Mouse (Mus musculus): ENCODE measurements around the gene Pianp.

Pianp gene

GRCm38 (mm10) chr6:124996551-124997501 lies at the start of gene Pianp:
Pianp (plus strand) TSS chr6:124996694.
- CTCF ChIA-PET = interaction anchor here in 2 of 4 experiments (0.8 to 1.4 kb wide), 6 partner anchors 12 to 150 kb away, joined by 3 to 4 read pairs (median 3); partner anchors contain the start of genes Mlf2 (in 1 of the 2) and Zfp384 (in 1 of the 2)
- POLR2A ChIA-PET = interaction anchor here (0.5 to 10.3 kb wide), 46 partner anchors 10 to 294 kb away, joined by 3 to 182 read pairs (median 4); partner anchors contain the start of genes Zfp384 (in 4 of the 4), Cops7a (in 2 of the 4), Grcc10 (in 2 of the 4) and Mlf2 (in 2 of the 4)

DNA sequence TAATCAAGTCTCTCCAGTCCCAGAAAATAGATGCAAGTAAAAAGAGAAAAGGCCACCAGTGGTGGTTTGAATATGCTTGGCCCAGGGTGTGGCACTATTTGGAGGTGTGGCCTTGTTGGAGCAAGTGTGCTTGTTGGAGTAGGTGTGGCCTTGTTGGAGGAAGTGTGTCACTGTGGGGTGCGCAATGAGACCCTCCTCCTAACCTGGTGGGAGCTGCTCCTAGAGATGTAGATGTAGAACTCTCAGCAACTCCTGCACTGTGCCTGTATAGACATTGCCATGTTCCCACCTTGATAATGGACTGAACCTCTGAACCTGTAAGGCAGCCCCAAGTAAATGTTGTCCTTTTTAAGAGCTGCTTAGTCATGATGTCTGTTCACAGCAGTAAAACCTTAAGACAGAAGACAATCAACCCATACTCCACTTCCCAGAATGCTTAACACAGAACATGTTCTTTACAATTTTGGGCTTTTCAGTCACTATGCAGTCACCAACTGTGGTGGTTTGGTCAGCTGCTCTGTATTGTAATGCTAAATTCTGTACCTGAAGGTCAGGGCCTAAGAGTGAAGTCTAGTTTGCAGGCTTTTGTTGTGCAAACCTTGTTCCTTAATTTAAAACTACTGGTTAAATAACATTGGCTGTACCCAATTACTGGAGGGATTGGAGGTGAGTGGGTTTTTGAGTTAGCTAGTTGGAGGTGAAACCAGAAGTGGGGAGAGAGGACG lies 42.3 kb upstream of the Pianp start:
- POLR2A ChIA-PET = interaction anchor here in 3 of 4 experiments (0.6 to 17.5 kb wide), 58 partner anchors 8 to 638 kb away, joined by 3 to 359 read pairs (median 6); partner anchors contain the start of genes Cops7a (in 3 of the 3), Mlf2 (in 3 of the 3), Cdca3 (in 2 of the 3) and Grcc10 (in 2 of the 3)
- CTCF ChIA-PET = interaction anchor here in 2 of 4 experiments (0.5 to 1.4 kb wide), 8 partner anchors 8 to 388 kb away, joined by 3 to 6 read pairs (median 3); partner anchors contain the start of genes Cops7a (in 1 of the 2) and Mlf2 (in 1 of the 2)

DNA sequence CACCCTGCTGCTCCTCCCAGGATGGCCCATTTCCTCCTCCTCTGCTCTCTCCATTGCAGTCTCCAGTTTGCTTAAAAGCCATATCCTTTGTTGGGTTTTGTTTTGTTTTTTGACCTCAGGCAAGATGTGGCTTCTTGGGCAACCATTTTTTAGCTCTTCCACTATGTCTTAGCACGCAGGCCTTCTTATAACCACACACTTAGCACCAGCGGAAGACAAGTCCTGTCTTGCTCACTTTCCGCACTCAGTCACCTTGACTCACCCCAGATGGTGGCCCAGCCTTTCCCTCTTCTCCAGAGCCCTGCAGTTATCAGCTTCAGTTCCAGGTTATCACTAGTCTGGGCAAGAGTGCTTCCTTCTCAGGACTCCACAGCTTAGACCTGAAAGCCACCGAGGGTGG lies 41.3 kb upstream of the Pianp start:
- CTCF ChIA-PET = interaction anchor here in 2 of 4 experiments (0.6 to 1.4 kb wide), 4 partner anchors 10 to 51 kb away, joined by 3 to 6 read pairs (median 4); partner anchors contain the start of genes Cops7a (in 1 of the 2) and Mlf2 (in 1 of the 2)
- POLR2A ChIA-PET = interaction anchor here (0.6 to 17.5 kb wide), 44 partner anchors 7 to 214 kb away, joined by 3 to 359 read pairs (median 6); partner anchors contain the start of genes Cops7a (in 3 of the 4), Mlf2 (in 3 of the 4), Grcc10 (in 2 of the 4) and Zfp384 (in 2 of the 4)

DNA sequence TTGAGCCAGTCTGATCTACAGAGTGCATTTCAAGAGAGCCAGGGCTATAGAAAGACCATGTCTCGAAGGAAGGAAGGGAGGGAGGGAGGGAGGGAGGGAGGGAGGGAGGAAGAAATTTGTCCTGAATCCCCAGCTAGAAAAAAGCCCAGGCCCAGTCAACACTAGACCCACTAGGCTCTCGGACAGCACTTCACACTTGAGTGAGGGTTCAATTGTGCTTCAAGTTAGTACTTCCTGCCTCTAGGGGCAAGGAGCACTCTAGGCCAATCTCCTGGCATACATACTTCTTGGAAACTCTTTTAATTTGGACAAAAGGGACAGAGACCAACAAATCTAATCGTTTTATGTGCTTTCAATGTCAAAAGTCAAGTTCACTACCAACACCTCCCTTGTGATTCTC lies 38.4 kb upstream of the Pianp start:
- CTCF ChIA-PET = interaction anchor here in 2 of 4 experiments (0.6 kb wide), 2 partner anchors 21 to 1164 kb away, joined by 3 read pairs; no protein-coding TSS in a partner anchor
- POLR2A ChIA-PET = interaction anchor here in 3 of 4 experiments (0.7 to 17.5 kb wide), 14 partner anchors 8 to 91 kb away, joined by 3 to 359 read pairs (median 4); partner anchors contain the start of genes Mlf2 (in 3 of the 3), Acrbp (in 1 of the 3) and Cops7a (in 1 of the 3)

DNA sequence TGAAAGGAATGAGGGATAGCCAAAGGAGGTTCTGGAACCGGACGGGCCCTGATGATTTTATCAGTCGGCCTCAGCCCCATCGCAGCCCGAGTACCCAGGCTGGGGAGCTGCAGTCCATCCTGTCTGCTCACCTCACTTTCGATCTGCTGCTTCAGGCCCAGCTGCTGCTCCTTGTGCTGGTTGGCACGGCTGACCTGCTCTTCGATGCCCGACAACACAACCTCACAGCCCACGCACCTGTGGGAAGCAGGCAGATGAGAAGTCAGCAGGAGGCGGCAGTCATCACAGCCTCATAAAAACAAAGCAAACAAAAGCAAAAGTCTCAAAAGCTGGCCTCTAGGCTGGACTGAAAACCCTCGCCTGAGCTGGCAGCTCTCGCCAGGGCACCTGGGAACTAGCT lies 36.5 kb upstream of the Pianp start:
- CTCF ChIA-PET = interaction anchor here in 1 of 4 experiments (0.7 to 1.3 kb wide), 3 partner anchors 35 to 297 kb away, joined by 3 read pairs; partner anchors contain the start of gene Lpcat3
- POLR2A ChIA-PET = interaction anchor here in 3 of 4 experiments (0.6 to 17.5 kb wide), 28 partner anchors 9 to 459 kb away, joined by 3 to 359 read pairs (median 3); partner anchors contain the start of genes Grcc10 (in 2 of the 3), Mlf2 (in 2 of the 3), Cdca3 (in 1 of the 3) and Pianp (in 1 of the 3)

- CTCF ChIA-PET = interaction anchor here in 2 of 4 experiments (0.6 to 1.3 kb wide), 5 partner anchors 31 to 299 kb away, joined by 3 to 7 read pairs (median 3); partner anchors contain the start of genes Lpcat3 (in 1 of the 2) and Mlf2 (in 1 of the 2)
- POLR2A ChIA-PET = interaction anchor here in 2 of 4 experiments (0.5 to 17.5 kb wide), 14 partner anchors 15 to 244 kb away, joined by 3 to 359 read pairs (median 4); partner anchors contain the start of genes Mlf2 (in 2 of the 2), Cdca3 (in 1 of the 2), Pianp (in 1 of the 2) and Usp5 (in 1 of the 2)
Observed at GRCm38 (mm10) chr6:124961021-124961420, 35.5 kb upstream of the Pianp start.

DNA sequence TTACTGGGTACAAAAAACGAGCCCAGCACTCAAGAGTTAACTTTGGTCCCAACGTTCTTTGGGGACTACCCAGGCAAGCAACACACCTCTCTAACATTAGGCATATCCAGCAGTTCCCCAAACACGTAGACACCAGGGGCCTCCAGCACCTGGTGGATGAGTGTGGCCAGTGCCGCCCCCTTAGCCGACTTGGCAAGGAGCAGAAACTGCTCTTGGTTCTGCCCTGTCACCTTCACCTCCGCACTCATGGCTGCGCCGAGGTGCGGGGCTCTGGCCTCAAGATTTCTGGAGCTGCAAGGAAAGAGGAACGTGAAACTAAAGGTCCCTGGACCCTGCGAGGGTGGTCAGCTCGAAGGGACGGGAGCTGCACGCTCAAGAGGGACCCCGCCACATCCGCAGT lies 31.9 kb upstream of the Pianp start:
- POLR2A ChIA-PET = interaction anchor here (0.5 to 17.5 kb wide), 54 partner anchors 9 to 1506 kb away, joined by 3 to 359 read pairs (median 4); partner anchors contain the start of genes Mlf2 (in 3 of the 4), Pianp (in 3 of the 4), Cdca3 (in 2 of the 4) and Grcc10 (in 2 of the 4)
- CTCF ChIA-PET = interaction anchor here in 3 of 4 experiments (0.5 to 1.6 kb wide), 9 partner anchors 10 to 117 kb away, joined by 3 to 11 read pairs (median 4); partner anchors contain the start of gene Mlf2 (in 2 of the 3)

GRCm38 (mm10) chr6:124965088-124965719 lies 31.3 kb upstream of the Pianp start, which contains the start of gene Cops7a:
Cops7a (minus strand) TSS chr6:124965538.
- CTCF ChIA-PET = interaction anchor here in 3 of 4 experiments (0.5 to 1.6 kb wide), 11 partner anchors 10 to 118 kb away, joined by 3 to 11 read pairs (median 4); partner anchors contain the start of gene Mlf2 (in 2 of the 3)
- POLR2A ChIA-PET = interaction anchor here (0.5 to 17.5 kb wide), 57 partner anchors 10 to 1505 kb away, joined by 3 to 359 read pairs (median 4); partner anchors contain the start of genes Mlf2 (in 3 of the 4), Cdca3 (in 2 of the 4), Grcc10 (in 2 of the 4) and Mrpl51 (in 2 of the 4)

GRCm38 (mm10) chr6:124965747-124966146 lies 30.7 kb upstream of the Pianp start:
- CTCF ChIA-PET = interaction anchor here (0.6 to 1.6 kb wide), 9 partner anchors 28 to 473 kb away, joined by 3 to 11 read pairs (median 4); partner anchors contain the start of gene Mlf2 (in 2 of the 4)
- POLR2A ChIA-PET = interaction anchor here (0.6 to 17.5 kb wide), 52 partner anchors 11 to 254 kb away, joined by 3 to 359 read pairs (median 4); partner anchors contain the start of genes Mlf2 (in 3 of the 4), Cdca3 (in 2 of the 4), Grcc10 (in 2 of the 4) and Pianp (in 2 of the 4)

GRCm38 (mm10) chr6:124966466-124967118 lies 29.9 kb upstream of the Pianp start:
- POLR2A ChIA-PET = interaction anchor here in 3 of 4 experiments (0.6 to 17.5 kb wide), 31 partner anchors 12 to 226 kb away, joined by 3 to 359 read pairs (median 4); partner anchors contain the start of genes Grcc10 (in 2 of the 3), Mlf2 (in 2 of the 3), Cdca3 (in 1 of the 3) and Pianp (in 1 of the 3)
- CTCF ChIA-PET = interaction anchor here in 3 of 4 experiments (0.6 to 1.4 kb wide), 11 partner anchors 30 to 474 kb away, joined by 3 to 11 read pairs (median 6); partner anchors contain the start of genes Lpcat3 (in 1 of the 3) and Mlf2 (in 1 of the 3)

DNA sequence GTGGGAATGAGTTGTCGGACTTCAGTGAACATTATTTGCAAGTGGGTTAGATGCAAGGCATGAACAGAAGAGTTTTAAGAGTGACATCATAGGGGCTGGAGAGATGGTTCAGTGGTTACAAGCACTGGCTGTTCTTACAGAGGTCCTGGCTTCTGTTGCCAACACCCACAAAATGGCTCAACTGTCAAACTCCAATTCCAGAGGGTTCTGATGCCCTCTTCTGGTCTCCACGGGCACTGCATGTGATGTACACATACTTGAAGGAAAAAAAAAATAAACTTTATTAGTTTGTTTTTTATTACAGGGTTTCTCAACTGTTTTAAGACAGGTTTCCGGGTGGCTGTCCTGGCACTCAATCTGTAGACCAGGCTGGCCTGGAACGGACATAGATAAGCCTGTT lies 28.7 kb upstream of the Pianp start:
- CTCF ChIA-PET = interaction anchor here in 3 of 4 experiments (0.8 to 1.4 kb wide), 16 partner anchors 26 to 305 kb away, joined by 3 to 8 read pairs (median 4); partner anchors contain the start of genes Mlf2 (in 3 of the 3) and Lpcat3 (in 1 of the 3)
- POLR2A ChIA-PET = interaction anchor here (0.7 to 17.5 kb wide), 24 partner anchors 13 to 226 kb away, joined by 3 to 359 read pairs (median 4); partner anchors contain the start of genes Mlf2 (in 2 of the 4), Grcc10 (in 1 of the 4), Pianp (in 1 of the 4) and Zfp384 (in 1 of the 4)

DNA sequence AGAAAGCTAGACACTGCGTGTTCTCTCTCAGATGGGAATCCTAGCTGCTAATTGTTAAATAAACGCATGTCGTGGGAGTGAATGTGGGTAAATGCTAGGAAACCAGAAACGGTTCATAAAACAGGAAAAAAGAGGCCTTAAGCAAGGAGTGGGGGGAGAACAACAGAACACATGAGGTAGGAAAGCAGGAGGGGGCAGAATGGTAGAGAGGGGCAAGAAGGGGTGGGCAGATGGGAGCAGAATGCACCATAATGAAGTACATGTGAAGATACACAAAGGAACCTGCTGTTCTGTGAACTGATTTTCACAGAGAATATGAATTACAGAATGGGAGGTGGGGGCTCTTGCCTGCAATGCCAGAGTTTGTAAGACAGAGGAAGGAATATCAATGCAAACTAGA lies 4.3 kb upstream of the Pianp start:
- POLR2A ChIA-PET = interaction anchor here in 2 of 4 experiments (0.7 to 10.3 kb wide), 10 partner anchors 9 to 91 kb away, joined by 3 to 182 read pairs (median 6); partner anchors contain the start of genes Zfp384 (in 2 of the 2) and Mlf2 (in 1 of the 2)

DNA sequence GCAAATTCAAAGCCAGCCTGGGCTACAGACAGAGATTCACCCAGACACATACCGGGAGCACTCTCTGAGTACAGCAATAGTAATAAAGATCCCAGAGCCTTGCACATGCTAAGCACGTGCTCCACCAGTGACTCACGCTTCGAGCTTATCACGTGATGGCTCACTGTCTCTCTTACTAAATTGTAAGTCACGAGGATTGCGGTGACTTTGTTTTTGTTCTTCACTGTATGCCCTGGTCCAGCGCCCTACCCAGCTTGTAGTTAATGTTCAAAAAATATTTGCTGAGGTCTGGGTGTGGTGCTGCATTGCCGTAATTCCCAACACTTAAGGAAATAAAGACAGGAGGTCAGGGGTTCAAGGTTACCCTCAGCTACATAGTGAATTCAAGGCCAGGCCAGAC lies 3.1 kb upstream of the Pianp start:
- POLR2A ChIA-PET = interaction anchor here (0.6 to 10.3 kb wide), 42 partner anchors 8 to 331 kb away, joined by 3 to 182 read pairs (median 5); partner anchors contain the start of genes Mlf2 (in 3 of the 4), Zfp384 (in 3 of the 4), Cops7a (in 2 of the 4) and Grcc10 (in 2 of the 4)
- CTCF ChIA-PET = interaction anchor here (0.6 to 1.8 kb wide), 15 partner anchors 10 to 540 kb away, joined by 3 to 7 read pairs (median 4); partner anchors contain the start of genes Zfp384 (in 3 of the 4), Cops7a (in 1 of the 4) and P3h3 (in 1 of the 4)

More for the DNA sequence above, 4.3 kb upstream of the Pianp start:
- CTCF ChIA-PET = no interaction called here

DNA sequence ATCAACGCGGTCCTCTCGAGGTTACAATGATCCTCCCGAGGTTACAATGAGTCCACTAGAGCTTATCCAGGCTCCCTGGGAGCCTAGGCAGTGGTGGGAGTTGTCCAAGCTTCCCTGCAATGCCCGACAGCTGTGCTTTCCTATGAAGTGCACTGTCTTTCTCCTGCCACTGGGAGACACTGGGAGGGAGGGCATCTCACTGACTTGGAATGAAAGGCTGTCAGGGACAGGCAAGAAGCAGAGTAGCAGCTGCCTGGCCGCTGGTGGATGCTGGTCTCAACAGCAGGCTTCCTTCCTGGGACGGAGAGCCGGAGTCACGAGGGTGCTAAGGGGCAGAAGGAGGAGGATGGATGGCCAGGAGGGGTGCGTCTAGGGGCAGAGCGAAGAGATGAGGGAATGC lies 2.6 kb upstream of the Pianp start:
- POLR2A ChIA-PET = interaction anchor here (0.6 to 10.3 kb wide), 48 partner anchors 7 to 331 kb away, joined by 3 to 182 read pairs (median 4); partner anchors contain the start of genes Mlf2 (in 3 of the 4), Zfp384 (in 3 of the 4), Cops7a (in 2 of the 4) and Grcc10 (in 2 of the 4)
- CTCF ChIA-PET = interaction anchor here (0.6 to 1.8 kb wide), 15 partner anchors 9 to 541 kb away, joined by 3 to 7 read pairs (median 4); partner anchors contain the start of genes Zfp384 (in 3 of the 4), Cops7a (in 1 of the 4) and P3h3 (in 1 of the 4)
